Mouse (Mus musculus): ENCODE results near the gene Zfp292. TPM values are rescaled to one million over a fixed set of nuclear protein-coding genes. Genes with fewer than 3 reads are reported as not detected.
"Not testable (repeated sequence)": the region's sequence is repeated elsewhere in the genome, so short reads cannot be mapped to it uniquely, and the experiment has no call there.

Gene Zfp292
- polyA plus RNA-seq (2014; fragmentation: Nextera tagmentation; extraction: Ambion mirVana) = 38.4 and 38.8 TPM in 2 replicates

GRCm38 (mm10) chr4:34882818-34883217, at the start of gene Zfp292:
Gene Zfp292 (minus strand): TSS chr4:34882960.
- Histone ChIP-seq H3K4me2 (ENCODE audit: low read depth) (peak within 1 kb of the TSS; percentile 70), H3K4me3 (ENCODE audit: low read depth, low read length) (peak within 1 kb of the TSS; percentile 95), H3K27me3 (ENCODE audit: control insufficient read depth, insufficient read depth, low read length) (no peaks in the 10 kb centered on the region), H3K27ac (ENCODE audit: low read depth, low read length) (peak within 1 kb of the TSS; percentile 99), H3K4me1 (ENCODE audit: control insufficient read depth, insufficient read depth, low read length) (peaks cover 12% of the 10 kb centered on the region), H3K9ac (ENCODE audit: low read length) (peak within 1 kb of the TSS; percentile 99), H3K36me3 (ENCODE audit: control insufficient read depth, insufficient read depth, low read length) (no peaks in the 10 kb centered on the region), H3K9me3 (ENCODE audit: control insufficient read depth, low read length) (no peaks in the 10 kb centered on the region)
- DNase-seq (ENCODE audit: low spot score) (peak; percentile 96), ATAC-seq (ENCODE audit: insufficient read depth, low FRiP score, low TSS enrichment) (peak; percentile 95)
- WGBS = under 1% methylated on average over 36 of the region's 44 CpGs

- H3K27ac ChIP-seq (ENCODE audit: low read depth, low read length); H3K9me3 ChIP-seq (ENCODE audit: control insufficient read depth, low read length); H3K27me3 ChIP-seq (ENCODE audit: control insufficient read depth, insufficient read depth, low read length); H3K9ac ChIP-seq (ENCODE audit: low read length); ATAC-seq (ENCODE audit: insufficient read depth, low FRiP score, low TSS enrichment); H3K4me1 ChIP-seq (ENCODE audit: control insufficient read depth, insufficient read depth, low read length); DNase-seq (ENCODE audit: low spot score); H3K36me3 ChIP-seq (ENCODE audit: control insufficient read depth, insufficient read depth, low read length); H3K4me3 ChIP-seq (ENCODE audit: low read depth, low read length); H3K4me2 ChIP-seq (ENCODE audit: low read depth): not testable (repeated sequence)
- WGBS = 83% methylated on average over 7 of the region's 7 CpGs
Measured at GRCm38 (mm10) chr4:34928386-34928785, 45.6 kb upstream of the Zfp292 start.

DNA sequence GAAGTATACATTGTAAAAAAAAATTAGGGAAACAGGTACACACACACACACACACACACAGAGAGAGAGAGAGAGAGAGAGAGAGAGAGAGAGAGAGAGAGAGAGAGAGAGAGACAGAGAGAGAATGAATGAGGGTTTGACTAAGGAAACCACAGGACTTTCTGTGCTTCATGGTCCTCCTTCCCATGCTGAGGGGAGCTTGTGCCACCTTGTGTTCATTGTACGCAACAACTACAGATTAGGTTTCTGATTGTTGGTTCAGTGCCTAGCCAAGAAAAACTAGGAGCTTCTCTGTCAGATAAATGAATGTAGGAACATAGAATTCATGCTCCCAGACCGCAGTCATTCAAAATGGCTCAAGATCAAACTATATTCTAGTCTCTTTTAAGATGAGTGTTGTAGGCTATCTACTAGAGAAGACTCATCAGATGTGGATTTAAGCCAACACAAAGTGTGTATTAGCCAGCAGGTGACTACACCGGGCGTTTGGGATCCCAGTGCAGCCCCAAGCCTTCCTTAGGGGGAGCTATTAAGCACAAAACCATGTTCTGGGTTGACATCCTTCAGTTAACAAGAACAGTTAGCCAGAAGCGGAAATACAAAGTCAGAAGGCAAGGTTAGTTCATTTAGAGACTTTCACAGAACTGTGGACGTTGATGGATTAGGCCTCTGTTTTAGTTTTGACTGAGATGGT, 39.6 kb upstream of the Zfp292 start:
- peak; percentile 59 for DNase-seq (ENCODE audit: low spot score)
- WGBS = 64% methylated on average over 6 of the region's 6 CpGs
- Histone ChIP-seq H3K27me3 (ENCODE audit: control insufficient read depth, insufficient read depth, low read length) (no peaks in the 10 kb centered on the region), H3K4me2 (ENCODE audit: low read depth) (no peak overlapping the region), H3K9me3 (ENCODE audit: control insufficient read depth, low read length) (no peaks in the 10 kb centered on the region), H3K4me1 (ENCODE audit: control insufficient read depth, insufficient read depth, low read length) (no peaks in the 10 kb centered on the region), H3K9ac (ENCODE audit: low read length) (no peak overlapping the region), H3K36me3 (ENCODE audit: control insufficient read depth, insufficient read depth, low read length) (no peaks in the 10 kb centered on the region), H3K4me3 (ENCODE audit: low read depth, low read length) (no peak overlapping the region), H3K27ac (ENCODE audit: low read depth, low read length) (no peak overlapping the region)
- ATAC-seq (ENCODE audit: insufficient read depth, low FRiP score, low TSS enrichment) = no peak

GRCm38 (mm10) chr4:34917400-34917799, 34.6 kb upstream of the Zfp292 start:
- Histone ChIP-seq H3K27ac (ENCODE audit: low read depth, low read length) (no peak overlapping the region), H3K27me3 (ENCODE audit: control insufficient read depth, insufficient read depth, low read length) (no peaks in the 10 kb centered on the region), H3K36me3 (ENCODE audit: control insufficient read depth, insufficient read depth, low read length) (no peaks in the 10 kb centered on the region), H3K9me3 (ENCODE audit: control insufficient read depth, low read length) (no peaks in the 10 kb centered on the region), H3K4me1 (ENCODE audit: control insufficient read depth, insufficient read depth, low read length) (no peaks in the 10 kb centered on the region), H3K4me2 (ENCODE audit: low read depth) (no peak overlapping the region), H3K9ac (ENCODE audit: low read length) (no peak overlapping the region), H3K4me3 (ENCODE audit: low read depth, low read length) (no peak overlapping the region)
- 55% methylated on average over 7 of the region's 7 CpGs for WGBS
- peak; percentile 12 for DNase-seq (ENCODE audit: low spot score)
- no peak for ATAC-seq (ENCODE audit: insufficient read depth, low FRiP score, low TSS enrichment)

DNA sequence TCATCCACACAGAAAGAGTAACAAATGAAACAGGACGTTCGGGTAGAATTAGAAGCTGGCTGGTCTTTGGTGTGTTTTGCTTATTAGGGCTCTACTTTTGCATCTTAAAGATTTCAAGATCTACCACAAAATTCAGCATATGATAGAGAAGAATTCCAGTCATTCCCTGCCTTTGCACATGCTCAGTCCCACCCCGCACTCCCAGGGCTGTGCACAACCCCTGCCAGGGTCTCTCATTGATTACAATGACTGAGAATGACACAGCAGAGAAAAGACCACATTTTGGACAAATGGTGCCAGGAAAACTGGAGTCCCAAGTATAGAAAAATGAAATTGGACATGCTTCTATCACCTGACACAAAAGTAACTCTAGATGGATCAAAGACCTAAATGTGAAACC, 29.4 kb upstream of the Zfp292 start:
- Histone ChIP-seq H3K4me2 (ENCODE audit: low read depth) (no peak overlapping the region), H3K36me3 (ENCODE audit: control insufficient read depth, insufficient read depth, low read length) (no peaks in the 10 kb centered on the region), H3K9ac (ENCODE audit: low read length) (no peak overlapping the region), H3K27ac (ENCODE audit: low read depth, low read length) (no peak overlapping the region), H3K4me1 (ENCODE audit: control insufficient read depth, insufficient read depth, low read length) (no peaks in the 10 kb centered on the region), H3K4me3 (ENCODE audit: low read depth, low read length) (no peak overlapping the region), H3K9me3 (ENCODE audit: control insufficient read depth, low read length) (no peaks in the 10 kb centered on the region), H3K27me3 (ENCODE audit: control insufficient read depth, insufficient read depth, low read length) (no peaks in the 10 kb centered on the region)
- no peak for ATAC-seq (ENCODE audit: insufficient read depth, low FRiP score, low TSS enrichment)
- 87% methylated on average over 3 of the region's 3 CpGs for WGBS
- DNase-seq (ENCODE audit: low spot score) = no peak

DNA sequence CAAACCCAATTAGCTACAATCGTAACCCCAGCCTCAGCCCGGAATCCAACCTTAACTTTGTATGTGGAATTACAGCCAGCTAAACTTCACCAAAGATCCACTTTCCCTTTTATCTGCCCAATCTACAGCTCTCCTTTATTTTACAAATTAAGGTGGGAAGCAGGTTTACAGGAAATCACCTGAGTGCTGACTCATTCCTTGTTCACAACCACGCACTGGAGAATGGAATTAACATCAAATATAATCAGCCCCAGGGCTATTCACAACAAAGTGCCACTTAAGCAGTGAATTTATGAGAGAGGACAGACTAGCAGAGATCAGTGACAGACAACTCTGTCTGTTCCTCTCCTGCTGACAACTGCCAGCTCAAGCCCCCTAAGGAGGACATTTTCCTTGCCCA, 28.6 kb upstream of the Zfp292 start:
- no peaks in the 10 kb centered on the region for H3K4me1 ChIP-seq (ENCODE audit: control insufficient read depth, insufficient read depth, low read length)
- H3K36me3 ChIP-seq (ENCODE audit: control insufficient read depth, insufficient read depth, low read length) = no peaks in the 10 kb centered on the region
- DNase-seq (ENCODE audit: low spot score) (no peak), ATAC-seq (ENCODE audit: insufficient read depth, low FRiP score, low TSS enrichment) (no peak)
- H3K27ac ChIP-seq (ENCODE audit: low read depth, low read length) = no peak overlapping the region
- no peak overlapping the region for H3K9ac ChIP-seq (ENCODE audit: low read length)
- WGBS = 60% methylated on average over 3 of the region's 3 CpGs
- no peaks in the 10 kb centered on the region for H3K27me3 ChIP-seq (ENCODE audit: control insufficient read depth, insufficient read depth, low read length)
- H3K9me3 ChIP-seq (ENCODE audit: control insufficient read depth, low read length) = no peaks in the 10 kb centered on the region
- H3K4me2 ChIP-seq (ENCODE audit: low read depth) = no peak overlapping the region
- H3K4me3 ChIP-seq (ENCODE audit: low read depth, low read length) = no peak overlapping the region

- H3K4me1 ChIP-seq (ENCODE audit: control insufficient read depth, insufficient read depth, low read length) = no peaks in the 10 kb centered on the region
- H3K36me3 ChIP-seq (ENCODE audit: control insufficient read depth, insufficient read depth, low read length) = no peaks in the 10 kb centered on the region
- ATAC-seq (ENCODE audit: insufficient read depth, low FRiP score, low TSS enrichment) (no peak), DNase-seq (ENCODE audit: low spot score) (no peak)
- no peaks in the 10 kb centered on the region for H3K27me3 ChIP-seq (ENCODE audit: control insufficient read depth, insufficient read depth, low read length)
- 93% methylated on average over 7 of the region's 7 CpGs for WGBS
- no peak overlapping the region for H3K27ac ChIP-seq (ENCODE audit: low read depth, low read length)
- no peak overlapping the region for H3K9ac ChIP-seq (ENCODE audit: low read length)
- H3K4me2 ChIP-seq (ENCODE audit: low read depth) = no peak overlapping the region
- H3K9me3 ChIP-seq (ENCODE audit: control insufficient read depth, low read length) = no peaks in the 10 kb centered on the region
- no peak overlapping the region for H3K4me3 ChIP-seq (ENCODE audit: low read depth, low read length)
Measured at GRCm38 (mm10) chr4:34908127-34908526, 25.4 kb upstream of the Zfp292 start.

GRCm38 (mm10) chr4:34907026-34907425, 24.3 kb upstream of the Zfp292 start:
- no peaks in the 10 kb centered on the region for H3K36me3 ChIP-seq (ENCODE audit: control insufficient read depth, insufficient read depth, low read length)
- no peaks in the 10 kb centered on the region for H3K9me3 ChIP-seq (ENCODE audit: control insufficient read depth, low read length)
- H3K4me1 ChIP-seq (ENCODE audit: control insufficient read depth, insufficient read depth, low read length) = no peaks in the 10 kb centered on the region
- H3K4me3 ChIP-seq (ENCODE audit: low read depth, low read length) = no peak overlapping the region
- H3K9ac ChIP-seq (ENCODE audit: low read length) = no peak overlapping the region
- no peak overlapping the region for H3K27ac ChIP-seq (ENCODE audit: low read depth, low read length)
- no peak overlapping the region for H3K4me2 ChIP-seq (ENCODE audit: low read depth)
- DNase-seq (ENCODE audit: low spot score) (no peak), ATAC-seq (ENCODE audit: insufficient read depth, low FRiP score, low TSS enrichment) (no peak)
- H3K27me3 ChIP-seq (ENCODE audit: control insufficient read depth, insufficient read depth, low read length) = no peaks in the 10 kb centered on the region
- WGBS = 57% methylated on average over 14 of the region's 14 CpGs

GRCm38 (mm10) chr4:34906151-34906550, 23.4 kb upstream of the Zfp292 start:
- DNase-seq (ENCODE audit: low spot score) = no peak
- no peak overlapping the region for H3K4me3 ChIP-seq (ENCODE audit: low read depth, low read length)
- H3K9ac ChIP-seq (ENCODE audit: low read length) = no peak overlapping the region
- 82% methylated on average over 4 of the region's 4 CpGs for WGBS
- no peaks in the 10 kb centered on the region for H3K4me1 ChIP-seq (ENCODE audit: control insufficient read depth, insufficient read depth, low read length)
- no peak overlapping the region for H3K4me2 ChIP-seq (ENCODE audit: low read depth)
- no peaks in the 10 kb centered on the region for H3K9me3 ChIP-seq (ENCODE audit: control insufficient read depth, low read length)
- no peak overlapping the region for H3K27ac ChIP-seq (ENCODE audit: low read depth, low read length)
- ATAC-seq (ENCODE audit: insufficient read depth, low FRiP score, low TSS enrichment) = no peak
- H3K27me3 ChIP-seq (ENCODE audit: control insufficient read depth, insufficient read depth, low read length) = no peaks in the 10 kb centered on the region
- no peaks in the 10 kb centered on the region for H3K36me3 ChIP-seq (ENCODE audit: control insufficient read depth, insufficient read depth, low read length)
